8 mouse cellular contexts compared by ENCODE assay signal in the genomic region with DNA sequence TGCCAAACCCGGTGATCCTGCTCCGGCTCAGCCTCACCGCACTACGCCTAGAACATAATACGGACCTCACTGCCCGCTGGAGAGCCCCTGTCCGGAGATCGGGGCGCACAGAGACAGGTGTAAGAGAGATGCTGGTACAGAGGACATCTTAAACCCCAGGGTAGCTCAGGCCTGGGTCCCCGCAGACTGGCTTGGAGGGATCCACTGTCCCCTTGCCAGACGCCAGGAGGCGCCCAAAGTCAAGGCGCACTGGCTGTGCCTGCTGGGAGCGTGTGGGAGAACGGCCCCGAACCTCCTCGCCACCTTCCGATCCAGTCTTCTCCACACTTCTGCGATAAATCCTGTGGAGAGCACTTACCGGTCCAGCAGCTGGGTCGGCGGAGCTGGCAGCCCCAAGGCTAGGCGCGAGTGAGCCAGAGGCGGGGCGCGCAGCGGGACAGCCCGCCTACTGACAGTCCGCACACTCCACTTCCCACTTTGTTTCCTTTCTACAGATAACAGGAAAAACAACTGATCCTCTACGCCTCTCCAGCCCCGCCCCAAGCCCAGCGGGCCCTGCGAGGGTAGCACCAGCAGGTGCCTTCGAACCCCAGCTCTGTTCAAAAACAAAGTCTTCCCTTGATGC. TPM values are rescaled to one million over a fixed set of nuclear protein-coding genes. Genes with fewer than 3 reads are reported as not detected.
DNase-seq lines count a peak whose midpoint lies in the region; ATAC-seq and TF ChIP-seq lines count a peak whose summit lies in the region.

No protein-coding gene starts in this region.

- no peaks in the 10 kb centered on the region for H3K36me3 ChIP-seq in intestine, embryonic 14.5 days (ENCODE audit: control insufficient read depth, insufficient read depth, low read length)
- no peaks in the 10 kb centered on the region for H3K36me3 ChIP-seq in liver, embryonic 12.5 days
- no peaks in the 10 kb centered on the region for H3K36me3 ChIP-seq in stomach, embryonic 14.5 days (ENCODE audit: control insufficient read depth, insufficient read depth, low read length)

- no peaks in the 10 kb centered on the region for H3K9me3 ChIP-seq in intestine, embryonic 14.5 days (ENCODE audit: control insufficient read depth, low read length)
- H3K9me3 ChIP-seq in liver, embryonic 12.5 days (replicated peaks), result no peaks in the 10 kb centered on the region
- H3K9me3 ChIP-seq in stomach, embryonic 14.5 days (ENCODE audit: control insufficient read depth, low read depth, low read length), result no peaks in the 10 kb centered on the region

- peak overlapping the region; percentile 54 for H3K9ac ChIP-seq in intestine, embryonic 14.5 days (ENCODE audit: low read length)
- H3K9ac ChIP-seq in liver, embryonic 12.5 days, result peak overlapping the region; percentile 73
- peak overlapping the region; percentile 28; the same call in 1 of the 2 replicates for H3K9ac ChIP-seq in stomach, embryonic 14.5 days (replicated peaks; ENCODE audit: low read depth, low read length)

- no peaks in the 10 kb centered on the region for H3K27me3 ChIP-seq in intestine, embryonic 14.5 days (replicated peaks; ENCODE audit: control insufficient read depth, insufficient read depth, low read length)
- peaks cover 20% of the 10 kb centered on the region; the same call in 1 of the 2 replicates for H3K27me3 ChIP-seq in liver, embryonic 12.5 days (replicated peaks)
- 0 out of 2 replicates have a peak, but pooled peaks cover 4% of the 10 kb centered on the region for H3K27me3 ChIP-seq in stomach, embryonic 14.5 days (ENCODE audit: control insufficient read depth, insufficient read depth, low read length)

- DNase-seq in layer of hippocampus, adult 2 months (ENCODE audit: low spot score in 2 of 2), result peak in 1 of 2 experiments; percentile 29
- no peak for DNase-seq in layer of hippocampus, postnatal 14 days (ENCODE audit: low spot score in 2 of 2)
- peak; percentile 46 to 63 for DNase-seq in gastrocnemius, postnatal 36 days
- peak; percentile 81 for DNase-seq in intestine, embryonic 14.5 days (ENCODE audit: low spot score)

- H3K4me3 ChIP-seq in layer of hippocampus, adult 2 months, result peak overlapping the region; percentile 46
- peak overlapping the region; percentile 44 for H3K4me3 ChIP-seq in intestine, embryonic 14.5 days (ENCODE audit: low read depth, low read length)
- peak overlapping the region; percentile 64 for H3K4me3 ChIP-seq in liver, embryonic 12.5 days
- H3K4me3 ChIP-seq in stomach, embryonic 14.5 days (ENCODE audit: low read depth, low read length), result peak overlapping the region; percentile 39

- peak overlapping the region; percentile 79 for H3K4me2 ChIP-seq in intestine, embryonic 14.5 days (ENCODE audit: low read length)
- peak overlapping the region; percentile 87 for H3K4me2 ChIP-seq in liver, embryonic 12.5 days
- peak overlapping the region; percentile 80 for H3K4me2 ChIP-seq in stomach, embryonic 14.5 days (replicated peaks; ENCODE audit: low read depth, low read length)

- H3K4me1 ChIP-seq in intestine, embryonic 14.5 days (replicated peaks; ENCODE audit: control insufficient read depth, insufficient read depth, low read length), result peaks cover 11% of the 10 kb centered on the region
- peaks cover 48% of the 10 kb centered on the region for H3K4me1 ChIP-seq in liver, embryonic 12.5 days
- 0 out of 2 replicates have a peak, but pooled peaks cover 4% of the 10 kb centered on the region for H3K4me1 ChIP-seq in stomach, embryonic 14.5 days (ENCODE audit: control insufficient read depth, insufficient read depth, low read length)

- WGBS in intestine, embryonic 14.5 days, result 3% methylated on average over 35 of the region's 35 CpGs
- WGBS in liver, embryonic 12.5 days (ENCODE audit: insufficient replicate concordance), result under 1% methylated on average over 35 of the region's 35 CpGs
- WGBS in stomach, embryonic 14.5 days, result 2% methylated on average over 35 of the region's 35 CpGs

- H3K27ac ChIP-seq in layer of hippocampus, adult 2 months, result peak overlapping the region; percentile 21; the same call in 1 of the 2 replicates
- no peak overlapping the region for H3K27ac ChIP-seq in intestine, embryonic 14.5 days (ENCODE audit: low read depth)
- H3K27ac ChIP-seq in liver, embryonic 12.5 days, result peak overlapping the region; percentile 68
- no peak overlapping the region for H3K27ac ChIP-seq in stomach, embryonic 14.5 days (ENCODE audit: low read length)

- peak; percentile 80 for TF ChIP-seq CTCF in layer of hippocampus, adult 2 months (conservative IDR thresholded peaks at IDR 0.05)

- intact Hi-C loops in gastrocnemius, postnatal 36 days (cut with DNase I), result no loop called here

- ATAC-seq in common myeloid progenitor, adult 5-6 weeks (replicated peaks; ENCODE audit: low read depth, poor library complexity, severe bottlenecking), result peak; percentile 44
- ATAC-seq in intestine, embryonic 14.5 days (replicated peaks; ENCODE audit: low FRiP score, low TSS enrichment, low read depth), result peak; percentile 71
- peak; percentile 81 for ATAC-seq in liver, embryonic 12.5 days
- 0 out of 2 replicates have a peak, but pooled peaks have one; percentile 4 for ATAC-seq in monocyte, adult 5-6 weeks (replicated peaks; ENCODE audit: insufficient number of reproducible peaks, low FRiP score, low TSS enrichment, poor library complexity, severe bottlenecking)
- peak; percentile 65; the same call in 1 of the 2 replicates for ATAC-seq in stomach, embryonic 14.5 days (ENCODE audit: insufficient number of reproducible peaks, insufficient read depth, low FRiP score, low read depth)

RNA-seq across cellular contexts. Expression of a gene that starts 4.1 kb away (rescaled TPM):
- 10 to 100 TPM; 19.6 to 23.5 TPM for total RNA-seq in layer of hippocampus, adult 2 months (2021)
- 10 to 100 TPM; 25.2 to 27.7 TPM for total RNA-seq in layer of hippocampus, postnatal 14 days (2021)
- 37.2 and 44.6 TPM in 2 replicates for total RNA-seq in common myeloid progenitor, adult 5-6 weeks (2017)
- 1 to 10 TPM; 8.8 to 10.0 TPM for total RNA-seq in gastrocnemius, postnatal 36 days (2021)
- polyA plus RNA-seq in intestine, embryonic 14.5 days (2014; fragmentation: Nextera tagmentation; extraction: Ambion mirVana), result 5.2 and 5.8 TPM in 2 replicates
- polyA plus RNA-seq in liver, embryonic 12.5 days (2016; fragmentation: Nextera tagmentation; extraction: Ambion mirVana), result 7.6 and 8.9 TPM in 2 replicates
- 112 to 213 TPM (median 125 TPM) in 3 replicates for total RNA-seq in monocyte, adult 5-6 weeks (2017)
- polyA plus RNA-seq in stomach, embryonic 14.5 days (2014; fragmentation: Nextera tagmentation; extraction: Ambion mirVana), result 4.8 and 6.1 TPM in 2 replicates

RNA-seq across cellular contexts. Expression of a gene that starts 39.5 kb away (rescaled TPM):
- total RNA-seq in layer of hippocampus, adult 2 months (2021), result 10 to 100 TPM; 69.7 to 78.3 TPM
- 10 to 100 TPM; 64.8 to 69.1 TPM for total RNA-seq in layer of hippocampus, postnatal 14 days (2021)
- total RNA-seq in common myeloid progenitor, adult 5-6 weeks (2017), result 9.0 and 15.5 TPM in 2 replicates
- total RNA-seq in gastrocnemius, postnatal 36 days (2021), result 10 to 100 TPM; 33.1 to 40.5 TPM
- 22.2 and 22.9 TPM in 2 replicates for polyA plus RNA-seq in intestine, embryonic 14.5 days (2014; fragmentation: Nextera tagmentation; extraction: Ambion mirVana)
- polyA plus RNA-seq in liver, embryonic 12.5 days (2016; fragmentation: Nextera tagmentation; extraction: Ambion mirVana), result 12.8 and 13.8 TPM in 2 replicates
- total RNA-seq in monocyte, adult 5-6 weeks (2017), result 2.9 to 5.3 TPM (median 3.1 TPM) in 3 replicates
- polyA plus RNA-seq in stomach, embryonic 14.5 days (2014; fragmentation: Nextera tagmentation; extraction: Ambion mirVana), result 19.7 and 21.8 TPM in 2 replicates

Comparison
In these comparisons a context has a peak if more than half of its experiments do, and no peak if none do; other contexts are left out.
1. DNase-seq: peak in gastrocnemius, postnatal 36 days (2 of 2) and intestine, embryonic 14.5 days (single experiment); none in layer of hippocampus, postnatal 14 days (0 of 2).
2. H3K27ac ChIP-seq: peak in layer of hippocampus, adult 2 months (single experiment) and liver, embryonic 12.5 days (single experiment); none in intestine, embryonic 14.5 days (single experiment) and stomach, embryonic 14.5 days (single experiment).
3. ATAC-seq: peak in every context shown above with its lines; median percentile 81 in liver, embryonic 12.5 days; 71 in intestine, embryonic 14.5 days; 65 in stomach, embryonic 14.5 days; 44 in common myeloid progenitor, adult 5-6 weeks; 4 in monocyte, adult 5-6 weeks.
4. Peak in every context shown above with its lines, with median percentiles within 50 percentile points of each other: H3K4me3 ChIP-seq, H3K4me2 ChIP-seq and H3K9ac ChIP-seq.